ENCODE assay signal across 19 mouse cellular contexts in genomic region chr2:78803543-78803942, GRCm38 (mm10).
"Had no signal": no experiment of that assay in that cellular context is flagged by ENCODE, and none has a peak within 500 bp of the region (broad histone marks: within the 10 kb centered on the region; RNA-seq: fewer than 3 reads in every experiment).

No protein-coding gene starts in this region.

- DNase-seq: kidney, adult 2 months; kidney, postnatal 36 days; left cerebral cortex, postnatal 4 days; lung, adult 2 months; lung, postnatal 14 days; lung, postnatal 4 days; thymus, adult 2 months; thymus, postnatal 14 days; thymus, postnatal 4 days had no signal

- H3K9ac ChIP-seq: limb, embryonic 12.5 days; limb, embryonic 15.5 days; midbrain, embryonic 13.5 days; neural tube, embryonic 13.5 days had no signal

- H3K27me3 ChIP-seq: limb, embryonic 12.5 days; limb, embryonic 15.5 days; midbrain, embryonic 13.5 days; neural tube, embryonic 13.5 days had no signal

- H3K36me3 ChIP-seq: limb, embryonic 12.5 days; limb, embryonic 15.5 days; midbrain, embryonic 10.5 days; midbrain, embryonic 13.5 days; neural tube, embryonic 13.5 days had no signal

- H3K27ac ChIP-seq: kidney, postnatal 0 days; limb, embryonic 12.5 days; limb, embryonic 15.5 days; midbrain, embryonic 10.5 days; midbrain, embryonic 13.5 days; neural tube, embryonic 13.5 days; stomach, postnatal 0 days had no signal

- ATAC-seq: intestine, postnatal 0 days; midbrain, embryonic 13.5 days; midbrain, embryonic 16.5 days had no signal

- H3K4me2 ChIP-seq: limb, embryonic 12.5 days; limb, embryonic 15.5 days; midbrain, embryonic 13.5 days; neural tube, embryonic 13.5 days had no signal

- H3K4me3 ChIP-seq: limb, embryonic 12.5 days; limb, embryonic 15.5 days; midbrain, embryonic 10.5 days; midbrain, embryonic 13.5 days; myocyte; neural tube, embryonic 13.5 days had no signal

- H3K4me1 ChIP-seq: limb, embryonic 12.5 days; limb, embryonic 15.5 days; midbrain, embryonic 10.5 days; midbrain, embryonic 13.5 days; neural tube, embryonic 13.5 days had no signal

- H3K9me3 ChIP-seq: limb, embryonic 12.5 days; limb, embryonic 15.5 days; midbrain, embryonic 10.5 days; midbrain, embryonic 13.5 days; neural tube, embryonic 13.5 days had no signal
